Mouse (Mus musculus) intestine, embryonic 16.5 days (tissue): ENCODE data around the gene Mast3. TPM values are rescaled to one million over a fixed set of nuclear protein-coding genes. Genes with fewer than 3 reads are reported as not detected.

Source experiments
- ATAC-seq: fragments of 200-750 bp; cut with Nextera tagmentation; 2 replicates; pipeline ENCODE4 v1.8.0; 2017; ENCODE audit warnings: moderate TSS enrichment, moderate library complexity
- H3K27ac ChIP-seq: fragments of 300-500 bp; sonication (generic); 2 replicates; pipeline ENCODE4 v1.5.1; 2014; ENCODE audit warnings: mild to moderate bottlenecking, low read length
- H3K27me3 ChIP-seq: fragments of 300-500 bp; sonication (generic); replicated peaks from 2 replicates; pipeline ENCODE4 v1.6.1; 2014; ENCODE audit warnings: low read length, control low read depth, mixed read lengths; ENCODE audit not compliant: control insufficient read depth, insufficient read depth
- H3K36me3 ChIP-seq: fragments of 300-500 bp; sonication (generic); 2 replicates; pipeline ENCODE4 v1.6.1; 2014; ENCODE audit warnings: low read length, control low read depth; ENCODE audit not compliant: control insufficient read depth, insufficient read depth
- H3K4me1 ChIP-seq: fragments of 300-500 bp; sonication (generic); 2 replicates; pipeline ENCODE4 v1.6.1; 2014; ENCODE audit warnings: low read length, control low read depth, mixed read lengths; ENCODE audit not compliant: control insufficient read depth, insufficient read depth
- H3K4me2 ChIP-seq: fragments of 300-500 bp; sonication (generic); 2 replicates; pipeline ENCODE4 v1.6.1; 2014; ENCODE audit warnings: low read depth, low read length, control low read depth
- H3K4me3 ChIP-seq: fragments of 300-500 bp; sonication (generic); 2 replicates; pipeline ENCODE4 v1.5.1; 2014; ENCODE audit warnings: mild to moderate bottlenecking, low read length
- H3K9ac ChIP-seq: fragments of 300-500 bp; sonication (generic); 2 replicates; pipeline ENCODE4 v1.6.1; 2014; ENCODE audit warnings: low read depth, low read length
- H3K9me3 ChIP-seq: fragments of 300-500 bp; sonication (generic); 2 replicates; pipeline ENCODE4 v1.6.1; 2016; ENCODE audit warnings: low read length, control low read depth; ENCODE audit not compliant: control insufficient read depth
- WGBS: fragments of 180-500 bp; shearing (Covaris S2); extraction: QIAGEN DNeasy Blood & Tissue Kit; methylation state at CpG from one replicate; pipeline ENCODE4 v1.1.7; 2014; 5-methylcytosine and 5-hydroxymethylcytosine counted together
- polyA plus RNA-seq: library from polyadenylated mRNA; unstranded; fragments of >200 nt; fragmentation: Nextera tagmentation; extraction: Ambion mirVana; gene quantifications from 2 replicates; pipeline ENCODE4 v1.2.1, GENCODE M21; 2015

Mast3 gene
- polyA plus RNA-seq, 1 experiment from 2014 or later, result 12.9 TPM

- no peak for ATAC-seq
- H3K4me3 ChIP-seq, result no peak overlapping the region
- no peaks in the 10 kb centered on the region for H3K36me3 ChIP-seq
- H3K4me2 ChIP-seq, result no peak overlapping the region
- H3K27ac ChIP-seq, result no peak overlapping the region
- H3K27me3 ChIP-seq, result peaks cover 9% of the 10 kb centered on the region
- WGBS, result 25% methylated on average over 15 of the region's 15 CpGs
- no peak overlapping the region for H3K9ac ChIP-seq
- no peaks in the 10 kb centered on the region for H3K9me3 ChIP-seq
- peaks cover 30% of the 10 kb centered on the region for H3K4me1 ChIP-seq
Measured at GRCm38 (mm10) chr8:70801156-70801555, 3.7 kb downstream of the Mast3 start.

- H3K4me1 ChIP-seq, result peaks cover 32% of the 10 kb centered on the region
- 63% methylated on average over 10 of the region's 10 CpGs for WGBS
- no peak overlapping the region for H3K27ac ChIP-seq
- ATAC-seq, result no peak
- H3K36me3 ChIP-seq, result no peaks in the 10 kb centered on the region
- H3K9me3 ChIP-seq, result no peaks in the 10 kb centered on the region
- H3K27me3 ChIP-seq, result peaks cover 9% of the 10 kb centered on the region
- no peak overlapping the region for H3K4me3 ChIP-seq
- no peak overlapping the region for H3K9ac ChIP-seq
- H3K4me2 ChIP-seq, result no peak overlapping the region
Measured at GRCm38 (mm10) chr8:70800648-70801047, 4.2 kb downstream of the Mast3 start.

GRCm38 (mm10) chr8:70798281-70798680 lies 6.6 kb downstream of the Mast3 start:
- peak overlapping the region; percentile 92 for H3K27ac ChIP-seq
- no peaks in the 10 kb centered on the region for H3K9me3 ChIP-seq
- no peaks in the 10 kb centered on the region for H3K36me3 ChIP-seq
- 11% methylated on average over 15 of the region's 15 CpGs for WGBS
- peak overlapping the region; percentile 93 for H3K4me2 ChIP-seq
- H3K4me1 ChIP-seq, result peaks cover 32% of the 10 kb centered on the region
- no peak for ATAC-seq
- H3K4me3 ChIP-seq, result peak overlapping the region; percentile 70
- H3K9ac ChIP-seq, result peak overlapping the region; percentile 89
- 0 out of 2 replicates have a peak, but pooled peaks cover 2% of the 10 kb centered on the region for H3K27me3 ChIP-seq

GRCm38 (mm10) chr8:70797081-70798070 lies 7.5 kb downstream of the Mast3 start:
- H3K4me3 ChIP-seq, result peak overlapping the region; percentile 70
- 1% methylated on average over 57 of the region's 57 CpGs for WGBS
- peaks cover 37% of the 10 kb centered on the region for H3K4me1 ChIP-seq
- H3K27ac ChIP-seq, result peak overlapping the region; percentile 92
- H3K4me2 ChIP-seq, result peak overlapping the region; percentile 93
- ATAC-seq, result peak; percentile 85
- H3K9me3 ChIP-seq, result no peaks in the 10 kb centered on the region
- H3K36me3 ChIP-seq, result no peaks in the 10 kb centered on the region
- H3K9ac ChIP-seq, result peak overlapping the region; percentile 89
- 0 out of 2 replicates have a peak, but pooled peaks cover 2% of the 10 kb centered on the region for H3K27me3 ChIP-seq

- H3K4me1 ChIP-seq, result peaks cover 40% of the 10 kb centered on the region
- H3K36me3 ChIP-seq, result no peaks in the 10 kb centered on the region
- WGBS, result 1% methylated on average over 52 of the region's 54 CpGs
- no peaks in the 10 kb centered on the region for H3K9me3 ChIP-seq
- ATAC-seq, result 0 out of 2 replicates have a peak, but pooled peaks have one; percentile 0
- H3K4me2 ChIP-seq, result peak overlapping the region; percentile 93
- H3K27ac ChIP-seq, result peak overlapping the region; percentile 75
- H3K27me3 ChIP-seq, result 0 out of 2 replicates have a peak, but pooled peaks cover 2% of the 10 kb centered on the region
- peak overlapping the region; percentile 89 for H3K9ac ChIP-seq
- H3K4me3 ChIP-seq, result peak overlapping the region; percentile 70
Measured at GRCm38 (mm10) chr8:70796403-70797080, 8.3 kb downstream of the Mast3 start.

- H3K36me3 ChIP-seq, result no peaks in the 10 kb centered on the region
- no peak overlapping the region for H3K27ac ChIP-seq
- peaks cover 52% of the 10 kb centered on the region for H3K4me1 ChIP-seq
- H3K27me3 ChIP-seq, result 0 out of 2 replicates have a peak, but pooled peaks cover 2% of the 10 kb centered on the region
- peak overlapping the region; percentile 70; the same call in 1 of the 2 replicates for H3K4me3 ChIP-seq
- WGBS, result 87% methylated on average over 2 of the region's 2 CpGs
- no peaks in the 10 kb centered on the region for H3K9me3 ChIP-seq
- peak overlapping the region; percentile 93; the same call in 1 of the 2 replicates for H3K4me2 ChIP-seq
- peak overlapping the region; percentile 89; the same call in 1 of the 2 replicates for H3K9ac ChIP-seq
- no peak for ATAC-seq
Measured at GRCm38 (mm10) chr8:70795370-70795769, 9.5 kb downstream of the Mast3 start.

- no peak for ATAC-seq
- Histone ChIP-seq H3K4me3 (no peak overlapping the region), H3K27me3 (0 out of 2 replicates have a peak, but pooled peaks cover 2% of the 10 kb centered on the region), H3K36me3 (no peaks in the 10 kb centered on the region), H3K9ac (no peak overlapping the region), H3K4me1 (peaks cover 52% of the 10 kb centered on the region), H3K4me2 (no peak overlapping the region), H3K27ac (no peak overlapping the region; the same call in 1 of the 2 replicates), H3K9me3 (no peaks in the 10 kb centered on the region)
- 85% methylated on average over 2 of the region's 2 CpGs for WGBS
Measured at GRCm38 (mm10) chr8:70794215-70794614, 10.6 kb downstream of the Mast3 start.

GRCm38 (mm10) chr8:70792700-70793099 lies 12.2 kb downstream of the Mast3 start:
- Histone ChIP-seq H3K36me3 (peaks cover 9% of the 10 kb centered on the region), H3K4me2 (peak overlapping the region; percentile 75), H3K27ac (no peak overlapping the region; the same call in 1 of the 2 replicates), H3K4me3 (peak overlapping the region; percentile 71), H3K9ac (peak overlapping the region; percentile 39), H3K4me1 (peaks cover 50% of the 10 kb centered on the region), H3K27me3 (no peaks in the 10 kb centered on the region), H3K9me3 (no peaks in the 10 kb centered on the region)
- WGBS, result under 1% methylated on average over 20 of the region's 20 CpGs
- ATAC-seq, result peak; percentile 60
